Mouse (Mus musculus) inflammation-experienced regulatory T-cells, adult 16 weeks (primary cell): ENCODE measurements around the gene Fuz. TPM values are rescaled to one million over a fixed set of nuclear protein-coding genes. Genes with fewer than 3 reads are reported as not detected.

Source experiments
- polyA plus RNA-seq: library from polyadenylated mRNA; unstranded; fragments of 100-300 nt; shearing (Covaris generic); gene quantifications from one replicate; pipeline ENCODE4 v1.2.1, GENCODE M21; 2017

Gene Fuz
- polyA plus RNA-seq: 52.1 TPM

GRCm38 (mm10) chr7:44895593-44896434, at the start of gene Fuz:
Fuz (plus strand) TSS chr7:44896079.

GRCm38 (mm10) chr7:44848561-44849415, 47.1 kb upstream of the Fuz start, which contains the start of the genes Akt1s1 and Tbc1d17:
Akt1s1 (plus strand) TSS chr7:44848991.
Tbc1d17 (minus strand) TSS chr7:44849079.

GRCm38 (mm10) chr7:44857042-44857552, 38.8 kb upstream of the Fuz start, which contains the start of gene Pnkp:
Pnkp (plus strand) TSS chr7:44857139.

DNA sequence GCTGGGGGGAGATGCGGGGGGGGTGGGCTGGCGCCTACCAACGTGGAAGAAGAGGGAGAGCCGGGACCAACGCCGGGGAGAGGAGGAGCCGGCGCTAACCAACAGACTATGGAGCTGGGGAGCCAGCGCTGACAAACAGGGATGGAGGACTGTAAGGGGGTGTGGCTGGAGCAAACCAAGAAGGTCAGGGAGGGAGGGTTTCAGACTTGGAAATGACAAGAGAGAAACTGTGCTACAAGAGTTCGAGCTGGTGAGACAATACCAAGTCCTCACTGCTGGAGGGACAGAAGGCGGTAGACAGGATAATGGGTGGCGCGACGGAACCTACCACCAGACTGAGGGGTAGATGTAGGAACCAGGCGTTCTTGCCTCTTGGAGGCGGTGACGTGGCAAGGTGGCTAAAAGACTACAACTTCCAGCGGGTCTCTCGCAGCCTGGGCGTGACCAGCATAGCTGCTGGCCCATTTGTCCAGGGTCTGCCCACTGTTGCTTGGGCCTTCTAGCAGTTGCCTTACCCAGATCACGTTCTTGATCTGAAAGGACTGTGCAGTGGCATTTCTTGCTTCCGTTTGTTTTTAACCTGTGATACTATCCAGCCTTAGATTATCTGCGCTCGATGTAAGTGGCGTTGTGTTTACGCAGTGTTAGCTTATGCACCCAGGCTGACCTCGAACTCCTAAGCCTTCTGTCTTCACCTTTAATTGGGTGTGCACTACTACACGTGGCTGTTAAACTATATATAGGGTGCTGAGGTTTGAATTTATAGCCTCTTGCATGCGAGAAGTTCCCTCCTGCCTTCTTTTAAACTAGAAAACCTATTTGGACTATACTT, 26.0 kb upstream of the Fuz start, which contains the start of gene Ptov1:
Gene Ptov1, minus strand, starts transcription at position 92 of the 832 bp plus-strand sequence.

DNA sequence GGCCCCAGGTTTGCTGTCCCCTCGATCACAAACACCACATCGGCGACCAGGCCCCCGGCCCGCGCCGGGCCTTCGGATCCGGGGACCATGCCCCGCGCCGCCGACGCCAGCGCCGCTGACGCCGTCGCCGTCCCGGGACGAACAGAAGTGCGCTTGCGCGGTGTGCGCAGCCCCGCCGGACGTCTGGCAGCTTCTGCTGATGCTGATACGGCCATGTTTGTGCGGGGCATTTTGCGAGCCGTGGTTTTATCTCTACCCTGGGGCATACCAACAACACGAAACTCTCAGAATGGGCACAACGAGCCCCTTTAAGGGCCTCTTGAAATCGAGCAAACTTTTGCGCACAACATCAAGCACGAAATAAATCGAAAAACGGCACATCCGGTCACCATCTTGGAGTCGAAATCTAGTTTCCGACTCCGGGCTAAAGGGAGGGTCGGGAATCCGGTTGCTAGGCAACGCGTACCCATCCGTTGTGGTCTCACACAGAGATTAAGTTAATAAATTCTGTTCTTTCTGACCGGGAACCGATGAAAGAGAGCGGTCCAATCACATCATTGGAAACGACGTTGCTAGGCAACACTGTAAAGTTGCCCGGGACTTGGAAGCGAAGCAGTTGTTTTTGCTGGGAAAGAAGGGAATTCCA, 3.5 kb upstream of the Fuz start, which contains the start of gene Med25:
Gene Med25, minus strand, starts transcription at position 437 of the 646 bp plus-strand sequence.

GRCm38 (mm10) chr7:44929204-44930151, 33.6 kb downstream of the Fuz start, which contains the start of gene Ap2a1:
Ap2a1 (minus strand) TSS chr7:44929496.

DNA sequence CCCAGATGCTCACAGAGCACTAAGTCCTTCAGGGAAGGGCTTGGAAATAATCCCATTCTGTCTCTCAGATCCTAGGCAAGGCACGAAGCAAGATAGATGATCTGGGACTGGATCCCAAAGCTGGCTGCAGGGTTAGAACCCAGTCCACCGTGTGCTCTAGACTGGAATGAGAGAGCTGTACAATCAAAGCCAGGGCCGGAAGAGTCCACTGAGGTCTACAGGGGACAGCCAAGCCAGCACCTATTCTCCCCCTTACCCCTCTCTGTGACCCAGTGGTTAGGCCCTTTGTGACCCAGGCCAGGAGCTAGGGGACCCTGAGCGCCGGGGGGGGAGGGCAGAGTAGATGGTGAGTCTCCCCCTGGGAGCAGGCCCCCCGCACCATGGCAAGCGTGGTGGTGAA, 47.0 kb downstream of the Fuz start, which contains the start of gene Tsks:
Gene Tsks, plus strand, starts transcription at position 301 of the 400 bp plus-strand sequence.

Other genes starting within 250 kb of the Fuz start
- not detected for gene Myh14, start 225.2 kb upstream of the Fuz start, polyA plus RNA-seq
- not detected for gene Izumo2, start 187.3 kb upstream of the Fuz start, polyA plus RNA-seq
- 116 TPM for gene Vrk3, start 147.7 kb upstream of the Fuz start, polyA plus RNA-seq
- gene Zfp473, start 145.0 kb upstream of the Fuz start, polyA plus RNA-seq: 0.51 TPM
- 63.1 TPM for gene Nup62, start 80.0 kb upstream of the Fuz start, polyA plus RNA-seq
- gene Il4i1, start 79.7 kb upstream of the Fuz start, polyA plus RNA-seq: 2.9 TPM
- 0.22 TPM for gene Atf5, start 79.4 kb upstream of the Fuz start, polyA plus RNA-seq
- 20.5 TPM for gene Akt1s1, start 47.1 kb upstream of the Fuz start, polyA plus RNA-seq
- gene Tbc1d17, start 47.0 kb upstream of the Fuz start, polyA plus RNA-seq: 114 TPM
- gene Pnkp, start 38.9 kb upstream of the Fuz start, polyA plus RNA-seq: 112 TPM
- gene Ptov1, start 26.3 kb upstream of the Fuz start, polyA plus RNA-seq: 10.1 TPM
- gene Med25, start 3.4 kb upstream of the Fuz start, polyA plus RNA-seq: 52.0 TPM
- gene Ap2a1, start 33.4 kb downstream of the Fuz start, polyA plus RNA-seq: 36.1 TPM
- gene Tsks, start 47.1 kb downstream of the Fuz start, polyA plus RNA-seq: not detected
- gene Cpt1c, start 78.8 kb downstream of the Fuz start, polyA plus RNA-seq: 0.72 TPM
- 180 TPM for gene Prmt1, start 90.5 kb downstream of the Fuz start, polyA plus RNA-seq
- gene Irf3, start 101.6 kb downstream of the Fuz start, polyA plus RNA-seq: 248 TPM
- 29.1 TPM for gene Bcl2l12, start 102.6 kb downstream of the Fuz start, polyA plus RNA-seq
- gene Scaf1, start 120.3 kb downstream of the Fuz start, polyA plus RNA-seq: 27.6 TPM
- gene Rras, start 121.9 kb downstream of the Fuz start, polyA plus RNA-seq: 15.1 TPM
- 3.5 TPM for gene Prr12, start 156.8 kb downstream of the Fuz start, polyA plus RNA-seq
- 127 TPM for gene Nosip, start 166.3 kb downstream of the Fuz start, polyA plus RNA-seq
- gene Prrg2, start 166.6 kb downstream of the Fuz start, polyA plus RNA-seq: 3.2 TPM
- 159 TPM for gene Rcn3, start 196.1 kb downstream of the Fuz start, polyA plus RNA-seq
- 6.5 TPM for gene Fcgrt, start 207.8 kb downstream of the Fuz start, polyA plus RNA-seq
- 2,486 TPM for gene Rps11, start 228.4 kb downstream of the Fuz start, polyA plus RNA-seq
- 2,118 TPM for gene Rpl13a, start 232.7 kb downstream of the Fuz start, polyA plus RNA-seq
- not detected for gene Gm45713, start 240.2 kb downstream of the Fuz start, polyA plus RNA-seq
- gene Flt3l, start 240.4 kb downstream of the Fuz start, polyA plus RNA-seq: 225 TPM